Mouse (Mus musculus): ENCODE measurements around the gene Ubald1.

- TF ChIP-seq HCFC1 (IDR thresholded peaks at IDR 0.05; ENCODE audit: borderline replicate concordance, insufficient read depth, low read length): no peak
- no peak for TF ChIP-seq CHD2 (IDR thresholded peaks at IDR 0.05; ENCODE audit: low read depth, low read length)
Observed at GRCm38 (mm10) chr16:4904878-4905277, 24.8 kb upstream of the Ubald1 start.
